Mouse (Mus musculus): ENCODE measurements around the gene Slc30a7.

GRCm38 (mm10) chr3:115964071-115964470 lies 43.1 kb downstream of the Slc30a7 start:
- TF ChIP-seq CTCF (IDR thresholded peaks at IDR 0.05) (no peak), POLR2A (IDR thresholded peaks at IDR 0.05; ENCODE audit: insufficient read depth, low read depth, low read length) (no peak), EP300 (IDR thresholded peaks at IDR 0.05; ENCODE audit: insufficient read depth, low read depth, low read length) (no peak)
